Mouse (Mus musculus): ENCODE results near the gene Tdrd7.

The Tdrd7 gene

GRCm38 (mm10) chr4:46043361-46043760, 78.2 kb downstream of the Tdrd7 start:
- no peak for DNase-seq

- DNase-seq, result no peak
Observed at GRCm38 (mm10) chr4:46047971-46048370, 82.8 kb downstream of the Tdrd7 start.

DNA sequence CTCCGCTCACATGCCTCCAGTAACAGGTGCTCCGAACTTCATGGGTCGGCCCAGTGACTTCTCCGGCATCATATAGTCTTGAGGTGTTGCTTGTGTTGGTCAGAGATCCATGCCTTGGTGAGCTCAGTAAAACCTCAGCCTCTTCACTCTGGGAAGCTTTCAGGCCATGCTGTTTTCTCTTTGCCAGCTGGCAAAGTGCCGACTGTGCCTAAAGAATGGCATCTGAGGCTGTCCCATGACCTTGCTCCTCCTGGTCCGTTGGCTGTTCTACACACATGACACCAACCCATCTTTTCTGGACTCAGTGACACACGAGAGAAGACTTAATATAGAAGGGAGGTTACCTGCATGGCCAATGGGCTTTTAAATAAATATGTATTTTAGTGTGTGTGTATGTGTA, 83.3 kb downstream of the Tdrd7 start:
- no peak for DNase-seq

- DNase-seq, result no peak
Observed at GRCm38 (mm10) chr4:46053323-46054107, 88.4 kb downstream of the Tdrd7 start.

GRCm38 (mm10) chr4:46056163-46056562, 91.0 kb downstream of the Tdrd7 start:
- no peak for DNase-seq

DNA sequence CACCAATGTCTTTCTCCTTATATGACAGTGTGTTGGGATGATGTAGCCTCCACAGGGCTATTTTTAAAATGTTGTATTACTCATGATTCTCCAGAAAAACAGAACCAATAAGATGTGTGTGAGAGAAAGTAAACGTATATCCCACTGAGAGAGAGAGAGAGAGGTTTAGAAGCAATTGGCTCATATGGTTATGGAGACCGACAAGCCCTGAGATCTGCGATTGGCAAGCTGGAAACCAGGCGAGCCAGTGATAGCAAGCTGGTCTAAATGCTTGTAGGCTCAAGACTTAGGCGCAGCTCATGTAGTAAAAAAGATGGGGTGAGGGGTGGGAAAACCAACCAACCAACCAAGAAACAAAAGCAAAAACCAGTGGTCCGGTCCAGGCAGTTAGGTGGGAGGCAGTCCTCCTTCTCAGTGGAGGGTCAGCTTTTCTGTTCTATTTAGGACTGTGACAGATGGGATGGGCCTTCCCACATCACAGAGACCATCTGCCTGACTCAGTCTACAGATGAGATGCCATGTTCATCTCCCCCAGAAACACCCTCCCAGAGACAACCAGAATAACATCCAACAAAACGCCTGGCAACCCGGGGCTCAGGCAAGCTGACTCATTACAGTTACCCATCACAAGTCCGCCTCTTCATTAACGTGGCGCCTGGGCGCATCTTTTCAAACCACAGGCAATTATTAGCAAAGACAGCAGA, 96.3 kb downstream of the Tdrd7 start:
- peak; percentile 96 for DNase-seq

DNA sequence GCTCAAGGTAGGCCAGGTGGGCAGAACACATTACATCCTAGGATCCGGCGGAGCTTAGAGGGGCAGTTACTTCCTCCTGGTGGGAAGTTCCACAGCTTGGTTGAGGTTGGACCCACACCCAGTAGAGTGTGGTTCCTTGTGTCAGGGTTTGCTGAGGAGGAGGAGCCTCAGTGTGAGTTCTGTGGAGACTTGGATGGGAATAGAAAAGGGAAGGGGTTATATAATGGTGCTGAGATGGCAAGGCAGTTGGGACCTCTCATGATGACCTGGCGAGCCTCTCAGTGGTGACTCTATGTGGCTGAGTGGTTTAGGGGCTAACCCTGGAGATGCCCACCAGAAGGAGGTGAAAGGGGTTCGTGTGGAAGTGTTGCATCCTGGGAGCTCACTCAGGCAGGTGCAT, 98.7 kb downstream of the Tdrd7 start:
- DNase-seq, result no peak

DNA sequence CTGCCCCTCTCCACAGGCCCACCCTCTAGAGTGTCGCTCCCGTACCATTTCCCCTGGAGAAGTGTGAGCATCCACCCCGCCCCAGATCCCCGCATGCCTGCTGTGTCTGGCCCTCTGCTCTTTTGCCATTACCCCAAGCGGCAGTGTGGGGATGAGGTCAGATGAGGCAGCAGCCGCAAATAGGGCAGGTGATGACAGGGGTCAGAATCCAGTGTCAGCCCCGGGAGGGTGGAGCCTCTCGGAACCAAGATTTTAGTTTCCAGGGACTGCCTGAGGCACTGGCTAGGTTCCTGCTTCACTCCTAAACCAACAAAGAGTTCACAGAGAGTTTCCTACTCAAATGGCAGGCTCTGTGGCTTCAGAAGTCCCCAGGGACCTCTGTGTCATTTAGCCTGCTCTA, 99.1 kb downstream of the Tdrd7 start:
- DNase-seq, result no peak

DNA sequence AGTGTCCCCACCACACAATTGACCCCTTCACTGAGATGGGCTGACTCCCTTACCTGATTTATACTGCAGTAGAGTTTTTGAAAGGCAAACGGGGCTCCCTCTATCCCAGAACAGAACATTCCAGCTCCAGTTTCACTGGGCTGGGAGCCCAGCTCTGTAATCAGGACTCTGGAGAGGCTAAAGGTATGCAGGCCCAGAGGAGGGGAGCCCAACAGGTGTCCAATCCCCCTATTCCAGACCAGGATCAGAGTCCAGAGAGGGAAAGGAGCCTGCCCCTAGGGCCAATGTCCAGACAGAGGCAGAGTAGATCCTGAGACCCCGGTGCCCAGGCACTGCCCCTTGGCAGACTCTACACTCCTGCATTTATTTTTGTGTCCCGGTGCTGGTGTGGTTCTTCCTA, 99.8 kb downstream of the Tdrd7 start:
- DNase-seq, result no peak

GRCm38 (mm10) chr4:46065695-46066340, 100.7 kb downstream of the Tdrd7 start:
- DNase-seq, result no peak

GRCm38 (mm10) chr4:46068060-46068459, 102.9 kb downstream of the Tdrd7 start:
- no peak for DNase-seq

DNA sequence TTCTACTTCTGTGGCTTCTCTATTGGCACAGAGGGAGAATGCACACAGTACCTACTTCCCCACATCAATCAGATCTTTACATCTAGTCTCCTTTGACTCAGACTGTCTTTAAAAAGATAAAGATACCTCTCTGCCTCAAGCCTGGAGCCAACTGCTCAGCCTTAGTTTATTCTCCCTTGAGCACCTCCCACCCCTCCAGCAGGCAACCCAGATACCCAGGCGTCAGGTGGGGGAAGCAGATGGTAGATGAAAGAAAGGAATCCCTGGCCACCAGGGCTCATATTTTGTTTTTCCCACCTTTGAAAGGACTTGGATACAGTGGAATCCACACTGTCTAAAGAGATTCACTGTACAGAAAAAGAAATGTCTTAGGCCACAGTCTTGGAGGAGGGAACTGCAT, 103.4 kb downstream of the Tdrd7 start:
- DNase-seq, result no peak

GRCm38 (mm10) chr4:46069851-46070482, 104.8 kb downstream of the Tdrd7 start:
- DNase-seq, result no peak

DNA sequence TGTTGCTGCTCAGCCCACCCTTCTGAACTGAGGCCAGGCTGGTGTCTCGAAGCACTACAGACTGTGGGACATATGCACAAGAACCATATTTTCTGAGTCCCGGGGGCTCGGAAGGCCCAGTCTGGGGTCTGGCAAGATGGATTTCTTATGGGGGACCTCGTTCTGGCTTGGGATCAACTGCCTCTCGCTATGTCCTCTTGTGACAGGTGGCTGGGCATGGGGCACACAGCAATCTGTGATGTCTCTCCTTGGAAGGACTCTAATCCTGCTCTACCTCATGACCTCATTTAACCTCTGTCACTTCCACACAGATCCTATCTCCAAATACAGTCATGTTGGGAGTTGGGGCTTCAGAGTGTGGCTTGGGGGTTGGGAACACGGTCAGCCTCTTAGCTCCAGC, 107.5 kb downstream of the Tdrd7 start:
- no peak for DNase-seq

DNA sequence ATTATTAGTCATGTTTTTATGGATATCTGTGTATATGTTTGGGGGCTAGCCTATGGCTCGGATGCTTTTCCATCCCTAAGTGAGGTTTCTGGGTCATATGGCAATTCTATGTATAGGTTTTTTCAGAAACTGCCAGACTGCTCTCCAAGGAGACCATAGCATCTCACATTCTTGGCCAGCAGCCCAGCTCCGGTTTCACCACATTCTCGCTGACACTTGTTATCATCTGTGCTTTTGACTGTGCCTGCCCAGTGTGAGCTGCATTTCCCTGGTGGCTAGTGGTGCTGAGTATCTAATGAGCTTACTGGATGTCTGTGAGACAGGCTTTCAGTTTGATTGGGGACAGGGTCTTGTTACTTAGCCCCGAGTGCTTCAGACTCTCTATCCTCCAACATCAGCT, 108.6 kb downstream of the Tdrd7 start:
- no peak for DNase-seq

GRCm38 (mm10) chr4:46075664-46076063, 110.5 kb downstream of the Tdrd7 start:
- DNase-seq, result no peak

GRCm38 (mm10) chr4:46076892-46077291, 111.8 kb downstream of the Tdrd7 start:
- DNase-seq, result no peak

DNA sequence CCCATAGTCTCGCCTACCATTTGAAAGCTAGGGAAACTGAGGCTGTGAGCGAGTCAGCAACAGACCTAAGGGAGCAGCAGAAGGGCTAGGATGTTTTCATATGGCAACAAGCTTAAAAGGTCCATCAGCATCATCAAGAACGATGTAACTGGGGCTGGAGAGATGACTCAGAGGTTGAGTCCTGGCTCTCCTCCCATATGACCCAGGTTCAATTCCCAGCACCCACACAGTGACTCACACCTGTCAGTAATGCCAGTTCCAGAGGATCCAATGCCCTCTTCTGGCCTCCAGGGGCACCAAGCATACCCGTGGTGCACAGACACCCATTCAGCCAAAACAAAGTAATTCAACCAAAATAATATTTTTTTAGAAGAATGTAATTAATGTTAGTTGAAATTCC, 115.1 kb downstream of the Tdrd7 start:
- no peak for DNase-seq

GRCm38 (mm10) chr4:46082555-46082954, 117.4 kb downstream of the Tdrd7 start:
- no peak for DNase-seq

Data from layer of hippocampus, adult 9-11 months (tissue).